Mouse (Mus musculus) liver, postnatal 0 days (tissue): ENCODE measurements at regions not wholly inside any gene's neighbourhood (a gene's known extent, or its start where the extent isn't known, plus 50 kb on each side); places are given as distances from the start of the nearest gene placed in this dataset.

Experiments
- CTCF ChIP-seq: sonication (generic); IDR thresholded peaks from 2 replicates; pipeline ENCODE4 v1.5.1; 2016; ENCODE audit warnings: antibody characterized with exemption, low read depth
- EP300 ChIP-seq: IDR thresholded peaks from 2 replicates; pipeline ENCODE4 v1.6.1; 2016; ENCODE audit warnings: antibody characterized with exemption, low read depth, mild to moderate bottlenecking

DNA sequence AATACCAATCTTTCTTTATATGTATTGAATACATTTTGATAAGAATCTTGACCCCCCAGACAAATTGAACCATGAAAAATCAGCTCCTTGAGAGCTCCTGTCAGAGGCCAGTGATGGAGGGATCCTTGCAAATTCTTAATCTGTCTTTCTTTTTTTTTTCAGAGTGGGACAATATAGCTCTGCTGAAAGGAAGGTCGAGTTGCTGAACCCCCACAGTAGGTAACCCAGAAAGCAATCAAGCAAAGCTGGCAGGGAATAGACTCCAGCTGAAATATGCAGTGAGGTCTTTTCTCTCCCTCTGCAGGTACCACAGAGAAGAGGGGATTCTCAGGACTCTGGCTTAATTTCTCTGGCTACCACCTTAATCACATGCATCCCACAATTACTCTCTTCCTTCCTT is 108.8 kb downstream of the Cenpw start:
- no peak for TF ChIP-seq EP300
- TF ChIP-seq CTCF: no peak
